Mouse (Mus musculus) urinary bladder, postnatal 14 days (tissue): ENCODE measurements around the gene Magi1.
A peak's percentile ranks its signal among the peaks of the same experiment; 100 is the strongest.

Source experiments
- DNase-seq: peaks from one replicate; pipeline ENCODE4 v3.0.0; 2021; ENCODE audit warnings: low spot score

The Magi1 gene

GRCm38 (mm10) chr6:94283318-94284061 is at the start of gene Magi1:
Magi1 (minus strand) TSS chr6:94283917.
- DNase-seq, result peak; percentile 94

DNA sequence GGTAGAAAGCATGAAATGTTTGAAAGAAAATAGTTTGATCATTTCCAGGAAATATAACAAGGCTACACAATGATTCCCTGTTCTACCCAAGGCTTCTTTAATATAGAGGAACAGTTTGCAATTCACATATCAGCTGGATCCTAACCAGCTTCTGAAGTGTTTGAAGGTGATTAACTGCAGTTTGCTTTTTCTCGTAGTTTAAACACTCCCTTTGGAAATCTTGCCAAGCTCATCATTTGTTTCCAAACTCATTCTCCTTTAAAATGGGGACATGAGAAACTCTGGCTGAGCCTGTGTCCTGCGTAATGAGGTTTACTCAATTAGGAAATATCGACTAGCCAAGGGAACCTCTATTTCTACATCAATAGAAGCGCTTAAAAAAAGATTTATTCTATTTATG is 43.4 kb upstream of the Magi1 start:
- no peak for DNase-seq

DNA sequence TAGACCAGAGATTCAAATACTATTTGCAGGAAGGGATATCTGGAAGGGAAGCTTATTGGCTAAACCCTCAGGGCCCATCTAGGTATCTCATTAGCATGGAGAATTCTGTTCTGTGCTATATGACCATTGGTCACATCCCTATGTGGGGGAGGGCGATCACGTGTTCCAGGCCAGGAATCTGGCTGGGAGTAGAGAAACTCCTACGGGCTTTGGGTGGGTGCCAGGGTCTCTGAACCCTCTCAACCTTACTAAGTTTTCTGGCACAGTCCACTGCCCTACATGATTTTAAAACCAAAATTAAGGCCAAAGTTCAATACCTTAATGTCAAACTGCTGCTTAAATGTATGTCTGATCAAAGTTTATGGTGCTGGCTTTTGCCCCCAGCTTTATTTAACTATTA is 33.2 kb upstream of the Magi1 start:
- DNase-seq, result no peak

DNA sequence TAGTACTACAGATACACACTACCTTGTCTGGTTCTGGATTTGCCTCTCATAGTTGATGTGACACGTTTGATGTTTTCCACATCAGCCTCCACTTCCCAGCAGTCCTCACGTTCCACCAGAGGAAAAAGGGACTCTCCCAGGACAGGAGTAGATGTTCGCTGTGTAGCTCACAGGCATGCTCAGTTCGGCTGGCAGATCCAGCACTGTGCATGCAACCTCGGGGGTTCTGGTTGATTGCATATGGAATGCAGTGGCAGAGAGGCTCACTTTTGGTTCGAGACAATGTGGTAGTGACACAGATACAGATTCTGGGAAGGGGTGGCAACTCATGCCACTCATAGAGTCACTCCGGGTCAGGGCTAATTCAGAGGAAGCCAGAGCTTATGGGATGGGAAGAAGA is 28.6 kb upstream of the Magi1 start:
- no peak for DNase-seq

DNA sequence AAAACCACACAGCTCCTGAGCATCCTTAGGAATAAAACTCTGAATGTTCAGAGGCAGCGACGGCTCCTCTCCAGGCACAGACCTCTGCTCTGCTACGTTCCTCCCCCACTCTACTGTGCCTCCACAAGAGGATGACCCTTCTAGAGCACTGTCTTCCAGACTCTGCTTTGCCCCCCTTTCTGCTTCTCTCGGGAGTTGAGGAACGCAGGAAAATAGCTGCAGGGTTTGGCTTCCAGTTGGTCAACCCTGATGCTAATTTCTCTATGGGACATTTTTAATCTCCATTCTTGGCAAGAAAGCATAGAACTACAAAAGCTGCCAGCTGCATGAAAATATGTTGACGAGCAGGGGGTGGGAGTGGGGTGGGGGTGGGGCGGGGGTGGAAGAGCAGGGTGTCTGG is 24.8 kb upstream of the Magi1 start:
- no peak for DNase-seq

- DNase-seq, result no peak
Measured at GRCm38 (mm10) chr6:94303512-94303911, 19.8 kb upstream of the Magi1 start.

DNA sequence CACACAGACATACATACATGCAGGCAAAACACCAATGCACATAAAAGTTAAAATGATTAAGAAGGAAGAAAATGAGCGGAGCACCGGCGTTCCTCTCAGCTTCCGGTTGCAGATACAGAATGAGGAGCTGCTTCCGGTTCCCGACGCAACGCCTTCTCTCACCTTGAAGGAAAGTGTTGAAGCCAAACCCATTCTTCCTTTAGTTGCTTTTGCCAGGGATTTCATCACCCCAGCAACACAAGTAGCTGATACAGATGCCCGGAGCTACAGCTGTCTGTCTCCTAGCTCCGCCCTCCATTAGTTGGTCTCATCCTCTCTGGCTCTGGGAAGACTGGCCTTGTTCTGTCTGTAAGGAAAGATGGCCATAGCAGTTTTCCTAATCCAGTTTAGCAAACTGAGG is 18.1 kb upstream of the Magi1 start:
- no peak for DNase-seq

GRCm38 (mm10) chr6:94300562-94300961 is 16.8 kb upstream of the Magi1 start:
- no peak for DNase-seq

- DNase-seq, result no peak
Measured at GRCm38 (mm10) chr6:94287387-94287786, 3.7 kb upstream of the Magi1 start.

GRCm38 (mm10) chr6:94286555-94286954 is 2.8 kb upstream of the Magi1 start:
- no peak for DNase-seq

DNA sequence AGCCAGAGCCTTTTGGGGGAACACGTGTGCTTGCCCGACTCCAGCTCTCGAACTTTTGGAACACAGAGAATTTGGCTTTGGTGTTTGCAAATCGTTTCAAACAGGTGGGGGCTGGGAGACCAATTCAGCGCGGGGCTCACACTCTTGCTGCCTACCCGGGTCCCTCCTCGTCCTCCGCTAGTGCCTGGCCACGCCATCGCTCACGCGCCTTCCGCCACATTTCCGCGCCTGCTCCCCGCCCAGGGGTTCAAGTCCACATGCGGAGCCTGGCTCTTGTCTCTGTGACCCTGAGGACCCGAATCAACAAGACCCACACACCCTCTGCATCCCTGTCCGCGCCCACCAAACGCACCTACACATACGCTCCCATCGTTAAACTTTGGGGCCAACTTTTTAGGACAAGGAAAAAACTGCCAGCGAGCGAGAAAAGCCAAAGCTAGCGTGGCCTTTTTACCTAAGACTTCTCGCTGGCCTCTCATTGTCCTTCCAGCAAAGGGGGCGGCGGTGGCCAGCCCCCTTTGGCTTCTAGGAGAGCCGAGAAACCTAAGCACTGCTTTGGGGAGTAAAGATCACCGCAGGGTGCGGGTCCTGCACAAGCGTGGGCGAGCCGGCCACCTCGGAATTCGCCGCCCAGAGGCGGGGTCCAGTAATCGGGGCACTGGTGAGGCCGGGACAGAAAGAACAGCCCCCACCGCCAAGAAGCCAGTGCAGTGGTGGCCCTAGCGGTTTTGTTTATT is 540 bp upstream of the Magi1 start:
- DNase-seq, result no peak

DNA sequence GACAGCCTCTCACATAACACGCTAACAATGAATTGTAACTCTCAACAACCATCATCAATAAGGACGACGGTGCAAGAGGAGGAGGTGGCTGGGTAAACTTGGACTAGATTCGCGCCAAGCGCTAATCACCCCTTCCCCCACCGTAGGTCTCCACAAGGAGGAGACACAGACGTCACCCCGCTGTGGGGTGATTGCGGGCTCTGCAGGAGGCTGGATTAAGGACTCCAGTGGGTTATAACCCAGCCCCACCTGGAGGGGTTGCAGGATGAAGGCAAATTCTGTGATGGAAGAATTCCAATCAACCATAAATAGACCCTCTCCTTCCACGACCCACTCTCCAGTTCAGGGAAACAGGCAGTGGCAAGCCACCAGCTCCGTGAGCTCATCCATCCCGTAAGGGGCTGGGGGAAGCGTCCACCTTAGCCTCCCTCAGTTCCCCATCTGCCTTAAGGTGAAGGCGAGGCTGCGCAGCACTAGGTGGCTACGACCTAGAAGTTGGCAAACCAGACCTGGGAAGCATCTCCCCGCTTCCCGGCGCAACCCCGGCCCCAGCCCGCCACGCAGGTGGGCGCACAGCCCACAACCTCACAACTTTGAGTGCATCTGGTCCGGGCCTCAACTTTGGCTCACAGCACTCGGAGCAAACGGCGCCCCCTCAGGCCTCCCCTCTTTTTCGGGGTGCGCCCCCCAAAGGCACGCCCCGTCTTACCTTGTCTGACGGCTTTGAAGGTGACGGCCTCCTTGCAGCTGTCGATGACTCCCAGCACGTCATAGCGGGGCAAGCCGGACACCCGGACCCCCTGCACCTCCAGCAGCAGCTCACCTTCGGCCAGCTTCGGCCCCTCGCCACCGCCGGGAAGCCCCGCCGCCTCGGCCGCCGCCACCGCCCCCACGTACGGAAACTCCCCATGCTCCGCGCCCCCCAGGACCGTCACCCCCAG is 1.1 kb downstream of the Magi1 start:
- peak; percentile 44 for DNase-seq

GRCm38 (mm10) chr6:94281606-94282280 is 2.0 kb downstream of the Magi1 start:
- no peak for DNase-seq

GRCm38 (mm10) chr6:94273941-94274340 is 9.8 kb downstream of the Magi1 start:
- DNase-seq, result no peak

DNA sequence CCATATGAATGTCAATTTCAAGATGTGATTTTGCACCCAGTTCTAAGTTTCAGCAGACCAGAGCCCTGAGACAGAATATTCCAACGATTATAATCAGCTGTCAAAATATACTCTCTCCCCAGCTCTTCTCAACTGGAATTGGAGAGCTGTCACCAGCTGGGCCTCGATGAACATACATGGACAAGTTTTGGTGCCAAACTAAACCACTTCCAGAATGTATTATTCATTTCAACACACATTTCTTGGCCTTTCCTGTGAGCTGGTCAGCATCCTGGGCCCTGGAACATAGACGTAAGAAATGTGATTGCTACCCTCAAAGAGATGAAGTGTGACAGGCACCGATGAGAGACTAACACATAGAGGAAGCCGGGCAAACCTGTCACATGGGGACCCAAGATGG is 13.7 kb downstream of the Magi1 start:
- no peak for DNase-seq

- no peak for DNase-seq
Measured at GRCm38 (mm10) chr6:94269174-94269573, 14.5 kb downstream of the Magi1 start.

- no peak for DNase-seq
Measured at GRCm38 (mm10) chr6:94265244-94265935, 18.3 kb downstream of the Magi1 start.

GRCm38 (mm10) chr6:94264183-94264941 is 19.4 kb downstream of the Magi1 start:
- no peak for DNase-seq

DNA sequence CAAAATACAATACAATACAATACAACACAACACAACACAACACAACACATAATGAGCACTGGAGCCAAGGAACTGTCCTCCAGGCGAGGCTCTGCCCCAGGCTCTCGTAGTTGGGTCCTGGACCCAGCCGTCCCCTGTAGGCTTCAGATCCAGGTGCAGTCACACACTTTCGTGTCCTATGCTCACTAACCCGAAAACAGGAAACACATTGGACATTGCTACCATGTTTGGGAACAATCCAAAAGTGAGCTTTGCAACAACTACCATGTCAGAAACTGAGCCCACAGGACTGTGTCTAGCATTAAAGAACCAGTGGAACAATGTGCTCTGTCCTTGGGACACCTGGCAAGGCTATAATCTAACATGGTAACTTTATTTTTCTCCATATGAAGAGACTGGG is 22.9 kb downstream of the Magi1 start:
- DNase-seq, result no peak

- DNase-seq, result no peak
Measured at GRCm38 (mm10) chr6:94259981-94260380, 23.7 kb downstream of the Magi1 start.

DNA sequence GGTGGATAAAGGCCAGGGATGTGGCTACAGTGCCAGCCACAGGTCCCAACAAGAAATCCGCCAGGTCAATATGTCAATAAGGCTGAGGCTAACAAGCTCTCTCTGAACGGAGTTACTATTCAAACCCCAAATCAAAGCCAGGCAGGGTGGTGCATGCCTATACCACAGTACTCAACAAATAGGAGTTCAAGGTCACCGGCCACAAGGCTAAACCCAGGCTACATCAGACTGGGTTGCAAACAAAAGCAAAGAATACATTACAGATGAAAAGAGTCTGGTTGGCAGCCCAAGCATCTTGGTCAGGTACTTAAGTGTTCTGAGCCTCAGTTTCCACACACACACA is 25.9 kb downstream of the Magi1 start:
- no peak for DNase-seq
